ENCODE assay signal across 11 mouse cellular contexts in genomic region chr4:48548393-48549045, GRCm38 (mm10). TPM values are rescaled to one million over a fixed set of nuclear protein-coding genes. Genes with fewer than 3 reads are reported as not detected.
DNase-seq lines count a peak whose midpoint lies in the region; ATAC-seq and TF ChIP-seq lines count a peak whose summit lies in the region.
"Had no signal": no experiment of that assay in that cellular context is flagged by ENCODE, and none has a peak within 500 bp of the region (broad histone marks: within the 10 kb centered on the region; RNA-seq: fewer than 3 reads in every experiment).

No protein-coding gene starts in this region.

- H3K27ac ChIP-seq in cerebellum, adult 2 months (ENCODE audit: insufficient read depth, low read length), result no peak overlapping the region
- no peak overlapping the region for H3K27ac ChIP-seq in embryonic facial prominence, embryonic 15.5 days (replicated peaks)
- H3K27ac ChIP-seq in limb, embryonic 12.5 days, result peak overlapping the region; percentile 70
- H3K27ac ChIP-seq: lung, embryonic 15.5 days had no signal

- no peaks in the 10 kb centered on the region for H3K27me3 ChIP-seq in cerebellum, adult 2 months (ENCODE audit: control insufficient read depth, insufficient read depth, low read length)
- H3K27me3 ChIP-seq in embryonic facial prominence, embryonic 15.5 days, result no peaks in the 10 kb centered on the region
- H3K27me3 ChIP-seq in limb, embryonic 12.5 days, result peaks cover 37% of the 10 kb centered on the region
- H3K27me3 ChIP-seq: heart, embryonic 12.5 days; lung, embryonic 15.5 days had no signal

- no peak for DNase-seq in cerebellum, adult 8-10 months
- DNase-seq in cerebellum, adult 2 months, result peak; percentile 34 to 57
- DNase-seq in frontal cortex, postnatal 25 days (ENCODE audit: low spot score in 2 of 2), result no peak
- DNase-seq in right cerebral cortex, postnatal 14 days, result no peak
- no peak for DNase-seq in ovary, postnatal 10 days (ENCODE audit: low spot score)
- DNase-seq: kidney, adult 2 months had no signal

- no peak overlapping the region for H3K4me2 ChIP-seq in embryonic facial prominence, embryonic 15.5 days (replicated peaks)
- peak overlapping the region; percentile 22; the same call in 1 of the 2 replicates for H3K4me2 ChIP-seq in limb, embryonic 12.5 days
- H3K4me2 ChIP-seq: heart, embryonic 12.5 days; lung, embryonic 15.5 days had no signal

- TF ChIP-seq CTCF in cerebellum, adult 2 months (IDR thresholded peaks at IDR 0.05; ENCODE audit: borderline replicate concordance, insufficient read depth, low read depth, low read length), result no peak

- H3K4me1 ChIP-seq in cerebellum, adult 2 months (ENCODE audit: control insufficient read depth, insufficient read depth, low read length), result peaks cover 13% of the 10 kb centered on the region
- H3K4me1 ChIP-seq in embryonic facial prominence, embryonic 15.5 days, result peaks cover 44% of the 10 kb centered on the region
- peaks cover 39% of the 10 kb centered on the region for H3K4me1 ChIP-seq in limb, embryonic 12.5 days (replicated peaks)

- H3K9me3 ChIP-seq in embryonic facial prominence, embryonic 15.5 days (replicated peaks), result no peaks in the 10 kb centered on the region
- H3K9me3 ChIP-seq in limb, embryonic 12.5 days, result no peaks in the 10 kb centered on the region
- H3K9me3 ChIP-seq: heart, embryonic 12.5 days; lung, embryonic 15.5 days had no signal

- peak; percentile 62; the same call in 1 of the 2 replicates for ATAC-seq in cerebellum, adult (ENCODE audit: insufficient number of reproducible peaks, low FRiP score, low TSS enrichment)
- ATAC-seq in embryonic facial prominence, embryonic 15.5 days (ENCODE audit: insufficient number of reproducible peaks, low FRiP score, low TSS enrichment, low read depth), result peak; percentile 32
- ATAC-seq in limb, embryonic 12.5 days (ENCODE audit: insufficient number of reproducible peaks, insufficient read depth, low FRiP score, low TSS enrichment, low read depth), result peak; percentile 79

- 28% methylated on average over 6 of the region's 6 CpGs for WGBS in cerebellum, adult 2 months
- WGBS in embryonic facial prominence, embryonic 15.5 days, result 15% methylated on average over 6 of the region's 6 CpGs
- WGBS in limb, embryonic 12.5 days, result 18% methylated on average over 6 of the region's 6 CpGs

- no peak overlapping the region for H3K9ac ChIP-seq in embryonic facial prominence, embryonic 15.5 days
- H3K9ac ChIP-seq in limb, embryonic 12.5 days (replicated peaks), result no peak overlapping the region
- H3K9ac ChIP-seq: heart, embryonic 12.5 days; lung, embryonic 15.5 days had no signal

- no peak for TF ChIP-seq POLR2A in cerebellum, adult 2 months (IDR thresholded peaks at IDR 0.05; ENCODE audit: borderline replicate concordance, insufficient read depth, low read length)

- H3K4me3 ChIP-seq in cerebellum, adult 2 months (replicated peaks; ENCODE audit: insufficient read depth, low read depth, low read length), result no peak overlapping the region
- no peak overlapping the region for H3K4me3 ChIP-seq in embryonic facial prominence, embryonic 15.5 days (replicated peaks)
- no peak overlapping the region for H3K4me3 ChIP-seq in limb, embryonic 12.5 days (replicated peaks)
- H3K4me3 ChIP-seq: heart, embryonic 12.5 days; lung, embryonic 15.5 days had no signal

- peaks cover 14% of the 10 kb centered on the region for H3K36me3 ChIP-seq in embryonic facial prominence, embryonic 15.5 days
- peaks cover 16% of the 10 kb centered on the region for H3K36me3 ChIP-seq in limb, embryonic 12.5 days

RNA-seq across cellular contexts. Expression of gene Msantd3, which starts 8.8 kb away (rescaled TPM):
- 16.3 and 17.7 TPM in 2 replicates for polyA plus RNA-seq in cerebellum, adult 2 months (2012; rRNA removed)
- polyA plus RNA-seq in embryonic facial prominence, embryonic 15.5 days (2015; fragmentation: Nextera tagmentation; extraction: Ambion mirVana), result 26.1 and 26.4 TPM in 2 replicates
- 30.9 and 36.4 TPM in 2 replicates for polyA plus RNA-seq in limb, embryonic 12.5 days (2016; fragmentation: Nextera tagmentation; extraction: Ambion mirVana)

RNA-seq across cellular contexts. Expression of gene Tmeff1, which starts 36.5 kb away (rescaled TPM):
- 60.1 and 74.5 TPM in 2 replicates for polyA plus RNA-seq in cerebellum, adult 2 months (2012; rRNA removed)
- polyA plus RNA-seq in embryonic facial prominence, embryonic 15.5 days (2015; fragmentation: Nextera tagmentation; extraction: Ambion mirVana), result 46.9 and 49.0 TPM in 2 replicates
- polyA plus RNA-seq in limb, embryonic 12.5 days (2016; fragmentation: Nextera tagmentation; extraction: Ambion mirVana), result 110 and 112 TPM in 2 replicates

Comparison
In these comparisons a context has a peak if more than half of its experiments do, and no peak if none do; other contexts are left out.
1. DNase-seq: peak in cerebellum, adult 2 months (2 of 2); none in cerebellum, adult 8-10 months (single experiment), frontal cortex, postnatal 25 days (0 of 2), right cerebral cortex, postnatal 14 days (single experiment) and ovary, postnatal 10 days (single experiment).
2. Peak in every context shown above with its lines, with median percentiles within 50 percentile points of each other: ATAC-seq.